In the genomic region with DNA sequence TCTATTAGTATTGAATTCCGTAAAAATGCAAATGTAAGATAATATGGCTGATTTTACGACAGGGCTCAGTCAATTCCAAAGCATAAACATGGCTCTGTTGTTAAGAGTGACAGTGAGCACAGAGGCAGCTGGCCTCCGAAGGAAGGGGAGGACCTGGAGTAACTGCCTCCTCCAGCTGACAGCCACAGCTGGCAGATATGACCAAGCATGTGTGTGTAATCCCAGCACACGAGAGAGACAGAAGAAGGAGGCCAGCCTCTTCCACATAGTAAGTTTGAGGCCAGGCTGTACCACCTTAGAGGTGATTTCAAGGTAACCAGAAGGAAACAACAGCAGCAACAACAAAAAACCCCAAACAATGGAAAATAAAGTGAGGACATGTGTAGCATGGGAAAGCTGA, we compare ENCODE assay signal across 14 mouse cellular contexts.
"Had no signal": no experiment of that assay in that cellular context is flagged by ENCODE, and none has a peak within 500 bp of the region (broad histone marks: within the 10 kb centered on the region; RNA-seq: fewer than 3 reads in every experiment).

No protein-coding gene starts in this region.

- H3K9me3 ChIP-seq: limb, embryonic 12.5 days; midbrain, embryonic 10.5 days; midbrain, embryonic 15.5 days; neural tube, embryonic 13.5 days had no signal

- H3K27me3 ChIP-seq: midbrain, embryonic 15.5 days; neural tube, embryonic 13.5 days had no signal

- H3K9ac ChIP-seq: limb, embryonic 12.5 days; liver, embryonic 14.5 days; midbrain, embryonic 15.5 days; neural tube, embryonic 13.5 days had no signal

- H3K4me1 ChIP-seq: midbrain, embryonic 15.5 days had no signal

- H3K4me3 ChIP-seq: limb, embryonic 12.5 days; midbrain, embryonic 10.5 days; midbrain, embryonic 15.5 days; neural tube, embryonic 13.5 days had no signal

- H3K4me2 ChIP-seq: limb, embryonic 12.5 days; midbrain, embryonic 15.5 days; neural tube, embryonic 13.5 days had no signal

- H3K27ac ChIP-seq: limb, embryonic 12.5 days; liver, embryonic 14.5 days; midbrain, embryonic 10.5 days; neural tube, embryonic 13.5 days had no signal

- H3K36me3 ChIP-seq: limb, embryonic 12.5 days; midbrain, embryonic 10.5 days; midbrain, embryonic 15.5 days; neural tube, embryonic 13.5 days had no signal

- DNase-seq: kidney, adult 8-10 months; kidney, postnatal 25 days; layer of hippocampus, adult 9-11 months; layer of hippocampus, postnatal 36 days; lung, adult 18-20 months; right cerebral cortex, adult 18-20 months; right cerebral cortex, postnatal 25 days had no signal

- ATAC-seq: inflammation-experienced regulatory T-cells, adult 6 months; intestine, postnatal 0 days; midbrain, embryonic 15.5 days had no signal
